8 mouse cellular contexts compared by ENCODE assay signal in genomic region chr11:24074021-24074591, GRCm38 (mm10). TPM values are rescaled to one million over a fixed set of nuclear protein-coding genes. Genes with fewer than 3 reads are reported as not detected.
DNase-seq lines count a peak whose midpoint lies in the region; ATAC-seq and TF ChIP-seq lines count a peak whose summit lies in the region.

No protein-coding gene starts in this region.

- ATAC-seq in intestine, postnatal 0 days: no peak
- no peak for ATAC-seq in neural tube, embryonic 13.5 days (ENCODE audit: low read depth)

- H3K4me1 ChIP-seq in heart, embryonic 10.5 days: peaks cover 8% of the 10 kb centered on the region; the same call in 1 of the 2 replicates
- no peaks in the 10 kb centered on the region for H3K4me1 ChIP-seq in heart, adult 2 months (ENCODE audit: control insufficient read depth, insufficient read depth, low read length)
- H3K4me1 ChIP-seq in embryonic facial prominence, embryonic 10.5 days: peaks cover 30% of the 10 kb centered on the region
- H3K4me1 ChIP-seq in intestine, postnatal 0 days (replicated peaks; ENCODE audit: control insufficient read depth, insufficient read depth, low read length): no peaks in the 10 kb centered on the region
- H3K4me1 ChIP-seq in neural tube, embryonic 13.5 days (replicated peaks): peaks cover 25% of the 10 kb centered on the region

- no peak overlapping the region for H3K9ac ChIP-seq in heart, adult 2 months (ENCODE audit: low read depth, low read length)
- H3K9ac ChIP-seq in intestine, postnatal 0 days (ENCODE audit: low read depth, low read length): no peak overlapping the region
- peak overlapping the region; percentile 98 for H3K9ac ChIP-seq in neural tube, embryonic 13.5 days

- no peak for TF ChIP-seq EP300 in heart, adult 2 months (IDR thresholded peaks at IDR 0.05; ENCODE audit: insufficient read depth, low read depth, low read length)

- H3K36me3 ChIP-seq in heart, embryonic 10.5 days: no peaks in the 10 kb centered on the region
- no peaks in the 10 kb centered on the region for H3K36me3 ChIP-seq in heart, adult 2 months (ENCODE audit: control insufficient read depth, insufficient read depth, low read length)
- H3K36me3 ChIP-seq in embryonic facial prominence, embryonic 10.5 days (replicated peaks): no peaks in the 10 kb centered on the region
- no peaks in the 10 kb centered on the region for H3K36me3 ChIP-seq in intestine, postnatal 0 days (ENCODE audit: control insufficient read depth, insufficient read depth)
- H3K36me3 ChIP-seq in neural tube, embryonic 13.5 days: no peaks in the 10 kb centered on the region

- H3K79me2 ChIP-seq in heart, adult 2 months (replicated peaks; ENCODE audit: control insufficient read depth, insufficient read depth, low read length): no peaks in the 10 kb centered on the region

- no peak for TF ChIP-seq CTCF in heart, adult 2 months (IDR thresholded peaks at IDR 0.05)
- TF ChIP-seq CTCF in intestine, postnatal 0 days (IDR thresholded peaks at IDR 0.05; ENCODE audit: low read depth): no peak

- under 1% methylated on average over 18 of the region's 18 CpGs for WGBS in heart, embryonic 10.5 days
- 8% methylated on average over 18 of the region's 18 CpGs for WGBS in heart, adult 2 months
- WGBS in embryonic facial prominence, embryonic 10.5 days: 1% methylated on average over 18 of the region's 18 CpGs
- WGBS in intestine, postnatal 0 days: 5% methylated on average over 18 of the region's 18 CpGs
- 1% methylated on average over 18 of the region's 18 CpGs for WGBS in neural tube, embryonic 13.5 days

- no peaks in the 10 kb centered on the region for H3K9me3 ChIP-seq in heart, embryonic 10.5 days
- no peaks in the 10 kb centered on the region for H3K9me3 ChIP-seq in embryonic facial prominence, embryonic 10.5 days
- no peaks in the 10 kb centered on the region for H3K9me3 ChIP-seq in intestine, postnatal 0 days (ENCODE audit: control insufficient read depth)
- no peaks in the 10 kb centered on the region for H3K9me3 ChIP-seq in neural tube, embryonic 13.5 days

- no peak for DNase-seq in heart, embryonic 10.5 days (ENCODE audit: low spot score)
- DNase-seq in heart, adult 2 months: no peak
- peak; percentile 59 for DNase-seq in embryonic facial prominence, embryonic 10.5 days (ENCODE audit: low spot score)
- no peak for DNase-seq in natural killer cell, adult 2 months (ENCODE audit: low spot score in 2 of 2)
- no peak for DNase-seq in kidney, postnatal 14 days
- DNase-seq in gastrocnemius, postnatal 4 days (ENCODE audit: low spot score in 2 of 2): no peak

- no peak for TF ChIP-seq POLR2A in heart, adult 2 months (IDR thresholded peaks at IDR 0.05; ENCODE audit: insufficient read depth, low read depth, low read length)

- intact Hi-C loops in heart, adult 2 months (cut with DNase I): no loop called here

- H3K4me3 ChIP-seq in heart, embryonic 10.5 days: peak overlapping the region; percentile 47
- H3K4me3 ChIP-seq in heart, adult 2 months: no peak overlapping the region
- peak overlapping the region; percentile 88 for H3K4me3 ChIP-seq in embryonic facial prominence, embryonic 10.5 days
- peak overlapping the region; percentile 26 for H3K4me3 ChIP-seq in intestine, postnatal 0 days (ENCODE audit: low read depth, low read length)
- peak overlapping the region; percentile 81 for H3K4me3 ChIP-seq in neural tube, embryonic 13.5 days

- peaks cover 29% of the 10 kb centered on the region for H3K27me3 ChIP-seq in heart, embryonic 10.5 days (ENCODE audit: insufficient read depth, poor library complexity, severe bottlenecking)
- peaks cover 13% of the 10 kb centered on the region for H3K27me3 ChIP-seq in heart, adult 2 months (ENCODE audit: control insufficient read depth, insufficient read depth, low read length)
- H3K27me3 ChIP-seq in embryonic facial prominence, embryonic 10.5 days (replicated peaks; ENCODE audit: low read depth, poor library complexity, severe bottlenecking): peaks cover 53% of the 10 kb centered on the region
- peaks cover 29% of the 10 kb centered on the region for H3K27me3 ChIP-seq in intestine, postnatal 0 days (replicated peaks; ENCODE audit: control insufficient read depth, insufficient read depth, low read length)
- no peaks in the 10 kb centered on the region for H3K27me3 ChIP-seq in neural tube, embryonic 13.5 days

- peak overlapping the region; percentile 100 for H3K4me2 ChIP-seq in intestine, postnatal 0 days (replicated peaks; ENCODE audit: low read depth)
- H3K4me2 ChIP-seq in neural tube, embryonic 13.5 days: peak overlapping the region; percentile 78

- no peak overlapping the region for H3K27ac ChIP-seq in heart, embryonic 10.5 days
- H3K27ac ChIP-seq in heart, adult 2 months: no peak overlapping the region
- H3K27ac ChIP-seq in embryonic facial prominence, embryonic 10.5 days (replicated peaks): no peak overlapping the region
- no peak overlapping the region for H3K27ac ChIP-seq in intestine, postnatal 0 days (ENCODE audit: low read depth, low read length)
- peak overlapping the region; percentile 99 for H3K27ac ChIP-seq in neural tube, embryonic 13.5 days (replicated peaks)

RNA-seq across cellular contexts. Expression of gene A830031A19Rik, which starts 0.7 kb away (rescaled TPM):
- not detected in 2 replicates for polyA plus RNA-seq in heart, embryonic 10.5 days (2016; fragmentation: Nextera tagmentation; extraction: Ambion mirVana)
- not detected for total RNA-seq in heart, adult 2 months (2021)
- not detected in 2 replicates for polyA plus RNA-seq in heart, adult 2 months (2012; rRNA removed)
- not detected in 2 replicates for polyA plus RNA-seq in embryonic facial prominence, embryonic 10.5 days (2016; fragmentation: Nextera tagmentation; extraction: Ambion mirVana)
- not detected in 2 replicates for polyA plus RNA-seq in intestine, postnatal 0 days (2015; fragmentation: Nextera tagmentation; extraction: Ambion mirVana)
- polyA plus RNA-seq in neural tube, embryonic 13.5 days (2015; fragmentation: Nextera tagmentation; extraction: Ambion mirVana): not detected in 2 replicates
- total RNA-seq in gastrocnemius, postnatal 4 days (2021): not detected

RNA-seq across cellular contexts. Expression of gene Bcl11a, which starts 3.8 kb away (rescaled TPM):
- polyA plus RNA-seq in heart, embryonic 10.5 days (2016; fragmentation: Nextera tagmentation; extraction: Ambion mirVana): 13.5 and 23.5 TPM in 2 replicates
- 1 to 10 TPM; 2.4 to 4.2 TPM for total RNA-seq in heart, adult 2 months (2021)
- 1.1 and 1.7 TPM in 2 replicates for polyA plus RNA-seq in heart, adult 2 months (2012; rRNA removed)
- 47.0 and 62.4 TPM in 2 replicates for polyA plus RNA-seq in embryonic facial prominence, embryonic 10.5 days (2016; fragmentation: Nextera tagmentation; extraction: Ambion mirVana)
- polyA plus RNA-seq in intestine, postnatal 0 days (2015; fragmentation: Nextera tagmentation; extraction: Ambion mirVana): 5.9 and 6.5 TPM in 2 replicates
- 125 and 131 TPM in 2 replicates for polyA plus RNA-seq in neural tube, embryonic 13.5 days (2015; fragmentation: Nextera tagmentation; extraction: Ambion mirVana)
- under 1 TPM; 0.67 to 0.83 TPM for total RNA-seq in gastrocnemius, postnatal 4 days (2021)
